Mouse (Mus musculus) bone marrow macrophage, adult 2 months (primary cell): Measurements from ENCODE around the gene Fastkd5. TPM values are rescaled to one million over a fixed set of nuclear protein-coding genes. Genes with fewer than 3 reads are reported as not detected.
A peak's percentile ranks its signal among the peaks of the same experiment; 100 is the strongest.
"Not testable (repeated sequence)": the region's sequence is repeated elsewhere in the genome, so short reads cannot be mapped to it uniquely, and the experiment has no call there.

Source experiments
- H3K27ac ChIP-seq: 2 replicates; pipeline ENCODE4 v1.5.1; 2012; ENCODE audit warnings: low read depth, low read length; ENCODE audit not compliant: insufficient read depth
- H3K4me1 ChIP-seq: 2 replicates; pipeline ENCODE4 v1.6.1; 2012; ENCODE audit warnings: low read length; ENCODE audit not compliant: control insufficient read depth, insufficient read depth
- H3K4me3 ChIP-seq: 2 replicates; pipeline ENCODE4 v1.5.1; 2012; ENCODE audit warnings: mild to moderate bottlenecking, low read length, moderate library complexity; ENCODE audit not compliant: insufficient read depth
- CTCF ChIP-seq: IDR thresholded peaks from 2 replicates; pipeline ENCODE4 v1.5.1; 2012; ENCODE audit warnings: low read depth, mild to moderate bottlenecking, low read length, moderate library complexity
- POLR2A ChIP-seq: IDR thresholded peaks from 2 replicates; pipeline ENCODE4 v1.6.1; 2012; ENCODE audit warnings: mild to moderate bottlenecking, low read depth, low read length, borderline replicate concordance
- polyA plus RNA-seq: library from polyadenylated mRNA; stranded (reverse); fragments of >200 nt; gene quantifications from 2 replicates; pipeline ENCODE4 v1.2.4, GENCODE M21; 2012; ENCODE audit not compliant: missing spikeins, insufficient read depth, insufficient read length

Gene Fastkd5
- polyA plus RNA-seq, 1 experiment: 6.1 TPM

DNA sequence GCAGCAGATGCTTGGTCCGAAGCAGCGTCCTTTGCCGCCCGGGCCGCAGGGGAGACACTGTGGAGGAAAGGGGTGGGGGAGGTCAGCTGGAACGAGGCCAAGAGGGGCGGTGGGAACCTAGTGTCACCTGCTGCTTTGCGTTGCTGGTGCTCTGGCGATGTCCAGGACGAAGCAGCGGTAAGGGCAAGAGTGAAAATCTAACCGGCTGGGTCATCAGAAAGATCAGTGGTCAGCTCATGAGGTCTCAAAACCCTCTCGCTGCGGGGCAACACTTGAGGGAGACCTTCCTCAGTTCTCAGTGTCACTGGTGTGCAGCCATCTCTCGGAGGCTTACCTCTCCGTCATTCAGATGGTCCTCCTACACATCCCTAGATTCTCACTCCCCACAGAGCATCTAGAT lies 48.6 kb downstream of the Fastkd5 start:
- H3K4me1 ChIP-seq: peaks cover 9% of the 10 kb centered on the region
- TF ChIP-seq CTCF: no peak
- no peak overlapping the region for H3K4me3 ChIP-seq
- H3K27ac ChIP-seq: no peak overlapping the region

DNA sequence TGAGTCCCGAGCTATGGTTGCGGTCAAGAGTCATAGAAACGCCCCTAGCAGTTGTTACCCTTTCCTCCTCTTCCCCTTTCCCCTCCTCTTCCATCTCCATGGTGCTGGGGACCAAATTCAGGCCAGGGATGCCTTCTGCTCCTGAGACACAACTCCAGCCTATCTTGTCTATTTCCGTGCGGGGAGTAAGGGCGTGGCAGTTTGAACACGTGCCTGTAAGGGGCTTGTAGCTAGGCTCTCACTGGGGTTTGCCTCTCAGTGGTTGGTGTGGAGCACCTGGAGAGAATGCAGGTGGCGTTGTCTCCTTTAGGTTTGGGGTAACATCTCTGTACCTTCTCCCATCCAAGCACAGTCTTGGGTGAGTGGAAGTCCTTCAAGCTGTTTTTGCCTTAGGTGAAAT lies 50.0 kb downstream of the Fastkd5 start:
- H3K4me3 ChIP-seq: no peak overlapping the region
- no peak overlapping the region for H3K27ac ChIP-seq
- TF ChIP-seq CTCF: no peak
- TF ChIP-seq POLR2A: no peak
- H3K4me1 ChIP-seq: peaks cover 9% of the 10 kb centered on the region

DNA sequence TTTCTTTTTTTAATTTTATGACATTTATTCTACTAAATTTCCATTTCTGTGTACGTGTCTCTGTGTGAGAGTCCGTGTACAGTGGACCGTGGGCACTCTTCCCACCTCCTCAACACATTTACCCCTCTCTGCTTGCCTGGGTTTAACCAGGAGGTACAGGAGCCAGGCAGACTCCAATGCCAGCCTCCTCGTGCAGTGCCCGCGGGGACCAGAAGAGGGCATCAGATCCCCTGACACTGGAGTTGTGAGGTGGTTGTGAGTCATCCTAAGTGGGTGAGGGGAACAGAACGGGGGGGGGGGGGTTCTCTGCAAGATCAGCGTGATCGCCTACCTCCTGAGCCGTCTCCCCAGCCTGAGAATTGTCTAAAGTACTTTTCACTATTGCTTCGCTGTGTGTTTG lies 51.7 kb downstream of the Fastkd5 start:
- Histone ChIP-seq H3K4me3 (no peak overlapping the region), H3K27ac (no peak overlapping the region), H3K4me1 (no peaks in the 10 kb centered on the region)
- TF ChIP-seq CTCF (peak; percentile 37; the same call in 1 of the 2 replicates), POLR2A (no peak)

DNA sequence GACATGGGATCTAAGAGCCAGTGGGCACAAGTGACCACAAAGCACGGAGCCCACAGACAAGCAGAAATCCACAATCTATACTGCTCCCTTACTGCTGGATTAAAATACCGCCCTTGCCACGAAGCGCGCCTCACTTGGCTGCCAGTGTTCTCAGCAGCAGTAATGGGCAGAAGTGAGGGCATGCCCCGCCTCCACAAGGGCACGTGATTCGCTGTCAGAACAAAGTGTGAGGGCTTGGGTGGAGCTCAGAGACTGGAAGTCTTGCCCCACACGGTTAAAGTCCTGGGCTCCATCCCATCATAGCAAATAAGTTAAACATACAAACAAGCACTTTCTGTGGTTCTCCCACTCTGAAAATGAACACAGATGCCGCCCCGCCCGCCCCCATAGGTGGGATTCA lies 52.2 kb downstream of the Fastkd5 start:
- TF ChIP-seq POLR2A (no peak), CTCF (no peak)
- H3K4me1 ChIP-seq: no peaks in the 10 kb centered on the region
- H3K27ac ChIP-seq: no peak overlapping the region
- H3K4me3 ChIP-seq: no peak overlapping the region

DNA sequence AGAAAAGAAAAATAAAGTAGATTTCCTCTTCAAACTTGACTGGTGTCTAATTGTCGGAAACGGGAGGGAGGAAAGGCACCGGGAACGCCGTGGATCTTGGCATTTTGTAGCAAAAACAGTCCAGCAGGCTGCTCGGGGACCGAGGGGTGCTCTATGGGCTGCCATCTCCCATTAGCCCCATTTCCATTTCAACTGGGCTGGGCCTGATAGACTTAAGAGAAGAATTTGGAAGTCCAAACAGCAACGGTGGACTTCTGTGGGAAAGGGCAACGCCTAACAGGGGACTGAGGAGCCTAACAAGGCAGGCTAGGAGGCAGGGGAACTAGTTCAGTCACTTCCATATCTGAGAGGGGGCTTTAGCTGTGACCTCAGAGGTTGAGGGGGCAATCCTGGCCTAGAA lies 52.8 kb downstream of the Fastkd5 start:
- H3K27ac ChIP-seq: no peak overlapping the region
- H3K4me1 ChIP-seq: no peaks in the 10 kb centered on the region
- TF ChIP-seq CTCF (no peak), POLR2A (no peak)
- H3K4me3 ChIP-seq: no peak overlapping the region

DNA sequence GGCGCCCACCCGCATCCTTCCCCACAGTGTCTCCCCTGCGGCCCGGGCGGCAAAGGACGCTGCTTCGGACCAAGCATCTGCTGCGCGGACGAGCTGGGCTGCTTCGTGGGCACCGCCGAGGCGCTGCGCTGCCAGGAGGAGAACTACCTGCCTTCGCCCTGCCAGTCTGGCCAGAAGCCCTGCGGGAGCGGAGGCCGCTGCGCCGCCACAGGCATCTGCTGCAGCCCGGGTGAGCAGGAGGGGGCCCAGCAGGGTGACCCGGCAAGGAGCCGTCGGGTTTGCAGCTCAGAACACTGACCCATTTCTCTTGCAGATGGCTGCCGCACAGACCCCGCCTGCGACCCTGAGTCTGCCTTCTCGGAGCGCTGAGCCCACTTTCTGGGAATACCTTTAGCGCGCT lies 53.3 kb downstream of the Fastkd5 start:
- H3K4me3 ChIP-seq, H3K4me1 ChIP-seq, H3K27ac ChIP-seq: not testable (repeated sequence)

DNA sequence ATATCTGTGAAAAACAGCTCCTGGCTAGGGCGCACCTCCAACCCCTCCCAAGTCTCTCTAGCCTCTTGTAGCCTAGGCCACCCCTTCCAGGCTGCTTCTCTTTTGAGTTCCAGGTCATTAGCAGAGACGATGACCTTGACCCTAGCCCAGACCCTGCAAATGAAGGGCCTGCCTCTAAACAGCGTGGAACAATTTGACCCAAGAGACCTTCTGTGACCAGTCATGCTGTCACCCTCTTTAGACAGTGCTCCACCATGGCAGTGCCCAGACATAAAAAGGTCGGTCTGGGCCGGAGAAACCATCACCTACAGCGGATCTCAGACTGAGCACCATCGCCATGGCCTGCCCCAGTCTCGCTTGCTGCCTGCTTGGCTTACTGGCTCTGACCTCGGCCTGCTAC lies 54.0 kb downstream of the Fastkd5 start, which contains the start of gene Oxt:
Gene Oxt (plus strand): TSS at position 301 of the 400 bp plus-strand sequence.
- Histone ChIP-seq H3K4me1 (no peaks in the 10 kb centered on the region), H3K27ac (no peak within 1 kb of the TSS), H3K4me3 (no peak within 1 kb of the TSS)
- no peak for TF ChIP-seq POLR2A
- TF ChIP-seq CTCF: no peak

DNA sequence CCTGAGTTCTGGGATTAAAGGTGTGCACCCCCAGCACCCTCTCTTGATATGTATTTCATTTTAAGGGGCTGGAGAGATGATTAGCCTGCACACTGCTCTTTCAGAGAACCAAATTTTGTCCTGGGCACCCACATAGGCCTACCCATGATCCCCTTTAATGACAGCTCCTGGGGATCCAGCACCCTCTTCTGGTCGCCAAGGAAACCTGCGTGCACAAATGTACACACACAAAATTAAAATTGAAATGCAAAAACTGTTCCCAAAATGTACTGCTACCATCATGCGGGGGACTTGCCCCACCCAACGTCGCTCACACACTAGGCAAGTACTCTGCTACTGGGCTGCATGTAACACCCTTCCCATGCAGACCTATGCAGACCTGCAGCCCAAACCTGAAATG lies 54.9 kb downstream of the Fastkd5 start:
- H3K27ac ChIP-seq: no peak overlapping the region
- no peak for TF ChIP-seq POLR2A
- TF ChIP-seq CTCF: no peak
- H3K4me3 ChIP-seq: no peak overlapping the region
- H3K4me1 ChIP-seq: no peaks in the 10 kb centered on the region

DNA sequence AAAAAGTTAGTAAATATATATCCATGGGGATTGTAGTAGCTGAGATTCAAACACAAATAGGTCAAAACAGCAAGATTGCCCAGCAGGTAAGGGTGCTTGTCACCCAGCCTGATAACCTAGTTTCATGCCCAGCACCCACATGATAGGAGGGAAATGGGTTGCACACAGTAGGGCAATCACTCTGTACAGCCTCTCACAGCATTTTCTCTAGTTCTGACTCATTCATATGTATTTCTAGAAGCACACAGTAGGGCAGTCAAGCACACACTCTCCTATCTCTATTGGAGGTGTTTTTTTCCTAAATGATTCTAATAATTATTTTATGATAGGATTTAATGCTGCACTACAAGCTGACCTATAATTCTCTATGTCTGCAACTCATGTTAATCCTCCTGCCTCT lies 59.9 kb downstream of the Fastkd5 start:
- TF ChIP-seq POLR2A (no peak), CTCF (no peak)
- Histone ChIP-seq H3K27ac (no peak overlapping the region), H3K4me3 (no peak overlapping the region), H3K4me1 (peaks cover 2% of the 10 kb centered on the region)

DNA sequence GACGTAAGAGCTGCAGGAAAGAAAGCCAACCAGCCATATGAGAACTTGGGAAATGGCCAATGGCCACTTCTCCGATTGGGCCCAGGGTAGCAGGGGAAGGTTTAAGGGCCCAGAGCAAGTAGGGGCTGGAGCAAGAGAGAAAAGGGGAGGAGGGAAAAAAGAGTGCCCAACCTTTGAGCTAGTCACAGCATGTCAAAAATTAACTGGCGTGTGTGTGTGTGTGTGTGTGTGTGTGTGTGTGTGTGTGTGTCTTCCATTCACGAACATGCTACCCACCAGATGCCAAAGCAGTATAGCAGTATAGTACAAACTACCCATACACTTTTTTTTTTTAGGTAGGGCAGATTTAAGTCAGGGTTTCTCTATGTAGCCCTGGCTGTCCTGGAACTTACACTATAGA lies 60.9 kb downstream of the Fastkd5 start:
- peaks cover 7% of the 10 kb centered on the region for H3K4me1 ChIP-seq
- H3K4me3 ChIP-seq: no peak overlapping the region
- TF ChIP-seq POLR2A (no peak), CTCF (no peak)
- no peak overlapping the region for H3K27ac ChIP-seq

DNA sequence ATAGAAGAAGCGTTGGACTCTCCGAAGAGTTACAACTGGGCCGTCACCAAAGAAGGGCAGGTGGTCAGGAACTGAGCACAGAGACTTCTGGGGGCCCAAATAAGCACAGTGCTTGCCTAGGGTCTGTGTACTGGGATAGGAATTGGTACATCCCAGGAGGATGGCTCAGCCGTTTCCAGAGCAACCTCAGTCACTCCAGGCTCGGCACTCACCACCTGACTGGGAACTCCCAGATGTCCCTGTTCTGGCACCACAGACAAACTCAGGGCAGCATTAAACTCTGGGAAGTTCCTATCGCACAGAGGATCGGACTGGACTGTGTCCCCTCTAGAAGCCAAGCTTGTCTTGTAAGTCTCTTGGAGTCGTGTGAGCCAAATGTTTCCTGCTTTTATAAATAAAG lies 64.8 kb downstream of the Fastkd5 start:
- H3K4me3 ChIP-seq: peak overlapping the region; percentile 77; the same call in 1 of the 2 replicates
- H3K4me1 ChIP-seq: peaks cover 9% of the 10 kb centered on the region
- TF ChIP-seq POLR2A (no peak), CTCF (no peak)
- H3K27ac ChIP-seq: no peak overlapping the region
